Mouse (Mus musculus) right cerebral cortex, postnatal 14 days (tissue): ENCODE measurements around the gene Pfdn5.
"Not testable (repeated sequence)": the region's sequence is repeated elsewhere in the genome, so short reads cannot be mapped to it uniquely, and the experiment has no call there.

Experiments
- DNase-seq: peaks from one replicate; pipeline ENCODE4 v3.0.0; 2022

The Pfdn5 gene

GRCm38 (mm10) chr15:102335925-102336324, 10.0 kb downstream of the Pfdn5 start:
- not testable (repeated sequence) for DNase-seq

- DNase-seq: no peak
These were observed 11.0 kb downstream of the Pfdn5 start for GRCm38 (mm10) chr15:102336946-102337345.

- no peak for DNase-seq
These were observed 13.7 kb downstream of the Pfdn5 start for GRCm38 (mm10) chr15:102339612-102340011.

GRCm38 (mm10) chr15:102341580-102341979, 15.7 kb downstream of the Pfdn5 start:
- DNase-seq: peak; percentile 45

DNA sequence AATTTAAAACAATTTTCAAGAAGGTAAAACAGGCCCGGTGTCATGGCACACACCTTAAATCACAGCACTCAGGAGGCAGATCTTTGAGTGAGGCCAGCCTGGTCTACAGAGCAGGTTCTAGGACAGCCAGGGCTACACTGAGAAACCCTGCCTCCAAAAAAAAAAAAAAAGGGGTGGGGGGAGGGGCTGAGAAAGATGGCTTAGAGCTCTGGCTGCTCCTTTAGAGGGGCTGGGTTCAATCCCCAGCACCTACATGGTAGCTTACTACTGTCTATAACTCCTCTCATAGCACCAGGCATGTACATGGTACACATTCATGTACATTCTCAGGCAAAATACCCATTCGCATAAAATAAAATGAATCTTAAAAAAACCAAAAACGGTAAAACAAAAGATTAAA, 18.6 kb downstream of the Pfdn5 start:
- no peak for DNase-seq

DNA sequence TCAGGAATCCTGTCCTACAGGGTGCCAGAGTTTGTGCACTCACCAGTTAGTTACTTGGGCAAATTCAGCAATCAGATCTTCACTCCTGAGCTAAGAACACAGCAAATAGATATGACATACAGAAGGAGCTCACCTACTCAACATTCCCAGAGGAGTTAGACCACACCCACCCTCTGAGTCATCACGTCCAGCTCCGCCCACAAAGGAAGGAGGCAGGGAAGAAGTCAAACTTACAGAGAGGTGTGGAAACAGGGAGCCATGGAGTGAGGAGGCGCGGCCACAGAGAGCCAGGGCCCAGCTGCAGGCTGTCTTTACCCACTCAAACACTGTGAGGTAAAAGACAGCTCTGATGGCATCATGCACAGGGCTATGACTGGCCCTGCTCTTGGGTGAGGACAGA, 20.5 kb downstream of the Pfdn5 start:
- no peak for DNase-seq

DNA sequence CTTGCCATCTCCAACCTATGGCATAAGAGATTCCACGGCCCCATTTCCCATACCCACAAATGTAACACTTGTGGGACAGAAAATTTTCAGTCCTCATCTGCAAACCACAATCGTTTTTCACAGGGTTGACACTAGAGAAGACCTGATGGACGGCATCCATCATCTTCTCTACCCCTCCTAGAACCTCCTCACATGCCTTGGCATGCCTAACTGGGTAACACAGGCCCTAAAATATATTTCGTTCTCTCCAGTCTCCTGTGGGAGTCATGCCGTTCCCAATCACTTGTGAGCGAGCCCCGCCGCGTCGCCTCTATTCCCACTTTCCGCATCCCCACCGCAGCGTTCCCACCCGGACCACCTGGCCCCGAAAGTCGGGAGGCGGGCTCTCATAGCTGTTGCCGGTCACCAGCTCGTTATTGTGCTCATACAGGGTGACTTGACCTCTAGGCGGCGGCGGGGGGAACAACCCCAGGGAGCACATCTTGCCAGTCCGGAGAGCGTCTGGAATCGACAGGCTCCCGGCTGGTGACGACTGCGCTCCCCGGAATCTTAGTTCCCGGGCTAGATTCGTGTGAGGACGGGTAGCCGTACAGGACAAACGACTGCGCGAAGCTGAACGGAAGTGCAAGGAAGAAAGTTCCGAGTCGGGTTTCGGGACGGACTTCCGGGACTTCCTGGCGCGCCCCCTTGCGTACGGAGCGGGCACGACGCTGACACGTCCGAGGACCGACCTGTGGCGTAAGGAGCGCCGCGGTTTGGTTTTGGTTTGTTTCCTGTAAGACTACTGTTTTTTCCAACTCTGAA, 24.4 kb downstream of the Pfdn5 start, which contains the start of gene Aaas:
Aaas (minus strand) TSS at position 634 of the 804 bp plus-strand sequence.
- DNase-seq: peak; percentile 97

DNA sequence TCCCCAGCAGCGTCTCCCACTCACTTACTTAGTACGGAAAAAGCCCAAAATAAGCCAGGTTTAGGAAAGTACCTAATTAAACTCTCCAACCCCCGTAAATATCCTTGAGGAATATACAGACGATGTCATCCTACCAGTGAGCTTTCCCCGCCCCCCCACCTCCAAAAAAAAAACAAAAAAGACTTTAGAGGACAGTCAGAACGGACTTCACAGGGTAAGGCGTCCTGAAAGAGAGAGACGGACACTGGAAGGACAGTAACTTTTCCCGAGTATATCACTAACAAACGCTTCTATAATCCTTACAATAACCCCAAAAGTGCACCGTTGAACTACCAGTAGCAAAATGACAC, 25.0 kb downstream of the Pfdn5 start:
- DNase-seq: no peak

GRCm38 (mm10) chr15:102352177-102352576, 26.3 kb downstream of the Pfdn5 start:
- no peak for DNase-seq

DNA sequence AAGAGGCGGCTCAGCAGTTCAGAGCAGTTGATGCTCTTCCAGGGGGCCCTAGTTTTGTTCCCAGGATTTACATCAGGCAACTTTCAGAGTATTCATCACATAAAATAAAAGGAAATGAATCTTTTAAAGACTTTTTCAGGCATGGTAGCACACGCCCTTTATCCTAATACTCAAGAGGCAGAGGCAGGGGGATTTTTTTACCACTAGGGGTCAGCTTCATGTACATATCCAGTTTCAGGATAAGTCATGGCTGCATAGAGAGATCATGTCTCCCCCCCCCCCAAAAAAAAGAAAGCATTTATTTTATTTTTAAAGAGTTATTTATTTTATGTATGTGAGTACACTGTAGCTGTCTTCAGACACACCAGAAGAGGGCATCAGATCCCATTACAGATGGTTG, 28.1 kb downstream of the Pfdn5 start:
- no peak for DNase-seq

DNA sequence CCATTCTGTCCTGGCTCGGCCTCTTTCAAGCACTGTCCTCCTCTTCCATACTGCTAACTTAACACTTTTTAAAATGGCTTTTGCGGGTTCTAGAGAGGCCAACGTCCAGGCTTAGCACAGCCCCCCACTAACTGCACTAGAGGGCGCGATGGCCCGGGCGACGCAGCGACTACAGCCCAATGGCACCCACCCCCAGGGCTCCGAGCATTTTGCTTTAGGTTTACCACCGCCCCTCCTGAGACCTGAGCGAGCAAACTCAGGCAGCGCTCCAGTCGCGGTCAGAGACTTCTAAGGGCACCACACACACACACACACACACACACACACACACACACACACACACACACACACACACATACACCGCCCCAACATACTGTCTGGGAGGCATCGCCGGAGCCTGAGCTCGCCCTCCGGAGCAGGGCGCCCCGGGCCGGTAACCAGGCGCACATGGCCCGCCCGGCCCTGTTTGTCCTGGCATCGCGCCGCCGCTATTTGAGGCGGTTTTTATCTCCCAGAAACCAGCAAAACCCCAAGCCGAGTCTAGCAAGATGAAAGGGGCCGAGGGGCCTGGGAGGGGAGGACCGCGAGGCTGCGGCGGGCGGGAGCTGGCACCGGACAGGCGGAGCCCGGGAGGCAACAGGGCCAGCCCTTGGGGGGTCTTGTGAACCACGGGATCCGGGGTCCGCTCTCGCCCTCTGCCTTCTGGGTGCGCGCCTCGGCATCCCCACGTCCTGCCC, 29.4 kb downstream of the Pfdn5 start:
- peak; percentile 43 for DNase-seq

DNA sequence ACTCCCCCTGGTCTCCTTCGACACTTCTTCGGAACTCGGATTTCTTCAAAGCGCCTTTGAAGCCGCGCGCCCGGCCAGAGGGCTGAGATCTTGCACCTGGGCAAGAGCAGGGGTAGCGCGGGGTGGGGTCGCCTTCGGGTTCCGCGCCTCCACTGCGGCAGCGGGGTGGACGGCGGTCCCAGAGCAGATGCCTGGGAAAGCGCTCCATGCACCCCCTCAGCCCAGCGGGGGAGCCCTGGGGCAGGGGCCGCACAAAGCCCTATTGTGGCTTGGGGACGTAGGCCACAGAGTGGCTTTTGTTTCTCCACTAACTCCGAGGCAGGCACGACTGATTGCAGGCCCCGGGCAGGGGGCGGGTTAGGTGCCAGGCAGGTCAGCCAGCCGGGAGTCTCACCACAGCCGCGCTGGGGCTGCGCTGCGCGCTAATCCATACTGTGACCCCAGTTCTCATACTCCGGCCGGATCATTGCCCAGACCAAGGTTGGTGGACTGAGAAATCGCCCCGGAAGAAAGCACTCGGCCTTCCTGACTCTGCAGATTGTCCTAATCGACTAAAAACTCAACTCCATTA, 30.0 kb downstream of the Pfdn5 start:
- no peak for DNase-seq

- DNase-seq: no peak
These were observed 30.8 kb downstream of the Pfdn5 start for GRCm38 (mm10) chr15:102356501-102357325.

GRCm38 (mm10) chr15:102358126-102358525, 32.2 kb downstream of the Pfdn5 start:
- DNase-seq: no peak

GRCm38 (mm10) chr15:102358834-102359233, 32.9 kb downstream of the Pfdn5 start:
- DNase-seq: no peak

GRCm38 (mm10) chr15:102362648-102363047, 36.7 kb downstream of the Pfdn5 start:
- DNase-seq: no peak

DNA sequence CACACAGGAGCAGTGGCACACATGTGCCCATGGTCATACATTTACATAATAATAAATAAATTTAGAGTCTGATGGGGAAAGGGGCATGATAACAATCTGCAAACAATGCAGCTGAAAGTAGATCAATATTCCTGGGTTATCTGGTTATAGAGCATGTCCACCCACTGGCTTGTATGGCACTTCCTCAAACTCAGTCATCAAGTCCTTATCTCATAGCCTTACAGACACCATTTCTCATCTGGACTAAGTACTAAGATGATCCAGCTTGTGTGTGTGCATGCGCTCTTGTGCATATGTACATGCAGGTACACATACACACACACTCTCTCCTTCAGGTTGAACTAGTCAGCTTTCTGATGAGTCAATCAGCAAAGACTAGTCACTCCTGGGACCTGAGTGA, 38.8 kb downstream of the Pfdn5 start:
- no peak for DNase-seq

DNA sequence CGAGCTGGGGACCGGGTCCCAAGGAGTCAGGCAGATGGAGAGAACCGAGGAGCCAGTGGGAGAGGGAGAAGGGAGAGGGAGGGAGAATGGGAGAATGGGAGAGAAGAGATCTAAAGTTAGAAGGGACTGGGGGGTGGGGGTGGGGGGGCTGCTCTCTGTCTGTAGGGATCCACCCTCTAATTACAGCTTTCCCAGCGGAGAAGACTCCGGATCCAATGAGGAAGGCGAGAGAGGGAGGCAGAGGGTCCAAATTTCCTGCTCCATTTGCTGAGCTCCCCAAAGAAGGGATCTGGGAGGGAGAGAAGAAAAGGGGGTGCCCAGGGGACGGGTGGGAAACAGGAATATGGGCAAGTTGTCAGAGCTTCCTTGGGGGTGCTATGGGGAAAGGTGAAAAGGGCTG, 40.3 kb downstream of the Pfdn5 start:
- DNase-seq: no peak

DNA sequence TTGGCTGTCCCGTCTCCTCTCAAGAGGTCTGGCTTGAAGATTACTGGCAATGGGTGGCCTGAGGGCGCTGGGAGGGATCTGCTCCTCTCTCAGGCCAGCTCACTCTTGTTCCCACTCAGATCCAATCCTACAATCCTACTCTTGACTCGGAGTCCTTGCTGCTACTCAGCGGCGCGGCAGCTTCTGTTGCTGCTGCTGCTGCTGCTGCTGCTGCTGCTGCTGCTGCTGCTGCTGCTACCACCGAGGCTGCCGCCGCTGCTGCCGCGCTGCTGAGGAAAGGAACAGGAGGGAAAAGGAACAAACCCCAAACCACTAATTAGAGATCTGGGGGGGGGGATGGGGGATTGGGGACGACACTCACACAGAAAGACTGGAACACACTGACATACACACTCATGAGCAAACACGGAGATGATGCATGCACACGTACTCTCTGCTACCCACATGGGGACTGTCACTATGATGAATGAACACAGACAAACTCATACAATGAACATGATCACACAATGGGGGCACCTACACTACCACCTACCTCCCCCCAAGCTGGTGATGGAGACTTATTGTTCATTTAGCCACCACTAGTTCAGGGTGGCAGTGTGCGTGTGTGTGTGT, 40.9 kb downstream of the Pfdn5 start, which contains the start of gene Sp7:
Sp7 (minus strand) TSS at position 450 of the 612 bp plus-strand sequence.
- no peak for DNase-seq

GRCm38 (mm10) chr15:102369972-102370371, 44.1 kb downstream of the Pfdn5 start:
- DNase-seq: no peak

DNA sequence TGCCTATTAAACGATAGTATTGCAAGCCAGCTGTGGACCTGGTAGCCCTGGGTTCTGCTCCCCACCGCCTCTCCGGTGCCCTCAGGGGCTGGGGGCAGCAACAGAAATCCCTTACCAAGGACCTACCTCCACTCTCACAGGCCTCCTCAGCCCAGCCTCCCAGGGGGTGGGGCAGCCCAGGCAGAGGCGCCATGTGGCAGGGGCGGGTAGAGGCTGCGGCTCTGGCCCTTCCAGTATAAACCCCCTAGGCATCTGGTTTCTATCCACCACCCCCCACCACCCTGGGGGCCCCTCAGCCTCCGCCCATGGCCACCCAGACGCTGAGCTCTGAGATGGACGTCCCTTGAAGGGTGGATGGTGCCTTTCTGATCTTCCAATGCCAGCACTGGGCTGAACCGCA, 44.8 kb downstream of the Pfdn5 start:
- DNase-seq: no peak

- no peak for DNase-seq
These were observed 50.7 kb downstream of the Pfdn5 start for GRCm38 (mm10) chr15:102376453-102377162.
